Mouse (Mus musculus): ENCODE measurements around the gene BC107364.
A peak's percentile ranks its signal among the peaks of the same experiment; 100 is the strongest.
"Not testable (repeated sequence)": the region's sequence is repeated elsewhere in the genome, so short reads cannot be mapped to it uniquely, and the experiment has no call there.

Gene BC107364

GRCm38 (mm10) chr3:96452262-96452661 is at the start of gene BC107364:
Gene BC107364, minus strand, starts transcription at chr3:96452306.
- not testable (repeated sequence) for DNase-seq (ENCODE audit: low spot score)

GRCm38 (mm10) chr3:96501391-96502115 is 49.4 kb upstream of the BC107364 start:
- DNase-seq (ENCODE audit: low spot score), result peak; percentile 95

- DNase-seq (ENCODE audit: low spot score), result peak; percentile 83
Measured at GRCm38 (mm10) chr3:96500691-96501265, 48.7 kb upstream of the BC107364 start.

- peak; percentile 93 for DNase-seq (ENCODE audit: low spot score)
Measured at GRCm38 (mm10) chr3:96500289-96500621, 48.1 kb upstream of the BC107364 start.

GRCm38 (mm10) chr3:96499481-96500288 is 47.6 kb upstream of the BC107364 start:
- peak; percentile 89 for DNase-seq (ENCODE audit: low spot score)

GRCm38 (mm10) chr3:96498476-96499245 is 46.6 kb upstream of the BC107364 start:
- DNase-seq (ENCODE audit: low spot score), result peak; percentile 29

GRCm38 (mm10) chr3:96497451-96498028 is 45.4 kb upstream of the BC107364 start:
- peak; percentile 87 for DNase-seq (ENCODE audit: low spot score)

- DNase-seq (ENCODE audit: low spot score), result peak; percentile 26
Measured at GRCm38 (mm10) chr3:96496620-96497275, 44.6 kb upstream of the BC107364 start.

GRCm38 (mm10) chr3:96496216-96496615 is 44.1 kb upstream of the BC107364 start:
- DNase-seq (ENCODE audit: low spot score), result no peak

- no peak for DNase-seq (ENCODE audit: low spot score)
Measured at GRCm38 (mm10) chr3:96495490-96496210, 43.5 kb upstream of the BC107364 start.

- DNase-seq (ENCODE audit: low spot score), result no peak
Measured at GRCm38 (mm10) chr3:96494912-96495311, 42.8 kb upstream of the BC107364 start.

- DNase-seq (ENCODE audit: low spot score), result not testable (repeated sequence)
Measured at GRCm38 (mm10) chr3:96494456-96494855, 42.4 kb upstream of the BC107364 start.

GRCm38 (mm10) chr3:96489636-96490035 is 37.5 kb upstream of the BC107364 start:
- DNase-seq (ENCODE audit: low spot score), result not testable (repeated sequence)

GRCm38 (mm10) chr3:96488907-96489629 is 37.0 kb upstream of the BC107364 start:
- not testable (repeated sequence) for DNase-seq (ENCODE audit: low spot score)

GRCm38 (mm10) chr3:96488290-96488906 is 36.3 kb upstream of the BC107364 start:
- not testable (repeated sequence) for DNase-seq (ENCODE audit: low spot score)

- peak; percentile 40 for DNase-seq (ENCODE audit: low spot score)
Measured at GRCm38 (mm10) chr3:96487596-96488289, 35.6 kb upstream of the BC107364 start.

GRCm38 (mm10) chr3:96486828-96487559 is 34.9 kb upstream of the BC107364 start:
- DNase-seq (ENCODE audit: low spot score), result not testable (repeated sequence)
